Mouse (Mus musculus) urinary bladder, adult 18-20 months (tissue): ENCODE results near the gene Rps6ka2.
"Not testable (repeated sequence)": the region's sequence is repeated elsewhere in the genome, so short reads cannot be mapped to it uniquely, and the experiment has no call there.

Experiments
- DNase-seq, 2 experiments: peaks; one replicate each; pipeline ENCODE4 v3.0.0; 2022; ENCODE audit warnings: low spot score in 2 of 2, mixed read lengths in 2 of 2

Gene Rps6ka2

DNA sequence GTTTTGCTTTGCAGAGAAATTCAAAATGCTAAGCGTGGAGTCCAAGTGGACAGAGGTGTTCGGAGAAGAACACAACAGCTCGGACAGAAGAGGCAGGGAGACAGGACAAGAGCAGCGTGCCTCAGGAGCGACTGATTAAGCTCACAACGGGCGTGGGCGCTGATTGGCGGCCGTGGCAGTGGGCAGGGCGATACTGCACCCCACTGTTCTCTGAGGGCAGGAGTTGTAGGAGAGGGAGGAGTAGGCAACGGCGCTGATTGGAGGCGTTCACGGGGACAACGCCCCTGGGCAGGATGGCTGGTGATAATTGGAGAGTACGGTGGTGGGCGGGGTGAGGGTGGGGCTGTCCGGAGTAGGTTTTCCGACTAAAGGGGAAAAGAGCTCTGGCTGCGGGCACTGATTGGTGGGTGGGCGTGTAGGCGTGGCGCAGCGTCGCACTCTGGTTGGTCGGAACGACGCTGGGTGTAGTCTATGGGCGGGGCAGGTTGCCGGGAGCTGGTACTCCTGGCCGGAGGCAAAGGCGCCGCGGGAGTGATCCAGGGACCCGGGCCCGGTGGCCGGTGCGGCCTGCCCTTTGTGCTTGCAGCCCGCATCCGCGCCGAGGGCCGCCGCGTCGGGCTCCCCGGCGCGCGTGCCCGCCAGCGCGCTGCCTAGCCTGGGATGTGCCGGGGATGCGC, at the start of gene Rps6ka2:
Gene Rps6ka2, plus strand, starts transcription at position 489 of the 677 bp plus-strand sequence.
- DNase-seq: peak; percentile 87 to 94

DNA sequence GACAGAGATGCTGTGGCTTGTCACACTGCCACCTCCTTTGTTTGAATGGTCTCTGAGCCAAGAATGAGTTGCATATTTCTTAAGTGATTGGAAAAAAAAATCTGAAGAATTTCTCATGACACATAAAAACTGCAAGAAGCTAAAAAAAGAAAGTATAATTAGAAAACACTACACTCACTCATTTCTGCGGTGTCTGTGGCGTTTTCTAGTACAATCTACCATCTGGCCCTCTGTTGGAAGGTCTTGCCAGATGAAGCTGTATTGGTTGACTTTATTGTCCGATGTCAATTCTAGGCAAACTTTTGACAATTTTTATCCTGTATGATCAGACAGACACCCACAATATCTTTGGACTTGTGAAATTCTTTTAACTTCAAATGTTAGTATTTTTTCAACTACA, 49.1 kb upstream of the Rps6ka2 start:
- DNase-seq: not testable (repeated sequence)

DNA sequence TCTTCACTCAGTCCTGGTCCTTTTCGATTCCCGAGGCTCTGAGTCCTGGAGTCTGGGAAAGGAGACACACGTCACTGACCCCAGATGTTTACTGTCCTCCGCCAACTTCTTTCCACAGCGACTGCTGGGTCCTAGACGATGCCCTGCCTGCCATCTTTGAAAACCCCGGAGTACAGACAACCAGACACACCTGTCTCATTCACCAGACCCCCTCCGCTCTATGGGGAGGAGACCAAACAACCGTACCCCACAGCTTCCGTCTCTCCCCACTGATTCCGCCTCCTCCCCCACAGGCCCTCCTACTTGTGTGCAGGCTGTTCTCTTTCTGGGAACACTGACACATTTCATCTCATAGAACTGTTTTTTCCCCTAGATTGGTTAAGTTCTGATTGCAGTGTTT, 47.4 kb upstream of the Rps6ka2 start:
- not testable (repeated sequence) for DNase-seq

DNA sequence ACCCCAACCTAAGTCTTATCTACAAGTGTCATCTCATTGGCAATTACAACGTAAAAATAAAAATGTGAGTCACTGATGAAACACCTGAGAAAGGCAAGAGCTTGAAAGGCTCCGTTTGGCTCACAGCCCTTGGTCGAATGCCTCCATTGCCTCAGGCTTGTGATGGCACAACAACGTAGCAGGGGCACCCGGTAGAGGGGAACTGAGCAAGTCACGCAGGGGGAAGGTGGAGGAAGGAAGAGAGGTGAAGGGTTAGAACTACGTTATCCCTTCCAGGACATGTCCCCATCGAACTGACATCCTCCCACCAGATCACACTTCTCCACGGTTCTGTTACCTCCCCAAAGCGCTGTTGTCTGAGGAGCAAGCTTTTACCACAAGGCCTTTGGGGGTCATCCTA, 43.4 kb upstream of the Rps6ka2 start:
- DNase-seq: not testable (repeated sequence)

DNA sequence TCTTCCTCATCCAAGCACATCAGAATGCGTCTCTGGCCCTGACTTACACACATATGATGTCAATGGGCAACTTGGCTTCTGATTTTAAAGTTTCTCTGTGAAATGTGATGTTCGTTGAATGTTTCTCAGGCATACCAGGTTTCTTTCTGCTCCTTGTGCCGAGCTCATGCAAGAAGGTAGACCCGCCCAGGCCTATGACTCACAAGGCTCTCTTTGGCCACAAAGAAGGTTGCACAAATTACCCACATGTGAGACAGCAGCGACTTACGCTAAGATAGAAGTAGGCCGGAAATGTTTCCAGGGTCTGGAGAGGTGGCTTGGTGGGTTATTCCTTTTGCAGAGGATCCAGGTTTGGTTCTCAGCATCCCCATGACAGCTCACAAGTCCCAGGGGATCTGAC, 35.9 kb upstream of the Rps6ka2 start:
- not testable (repeated sequence) for DNase-seq

DNA sequence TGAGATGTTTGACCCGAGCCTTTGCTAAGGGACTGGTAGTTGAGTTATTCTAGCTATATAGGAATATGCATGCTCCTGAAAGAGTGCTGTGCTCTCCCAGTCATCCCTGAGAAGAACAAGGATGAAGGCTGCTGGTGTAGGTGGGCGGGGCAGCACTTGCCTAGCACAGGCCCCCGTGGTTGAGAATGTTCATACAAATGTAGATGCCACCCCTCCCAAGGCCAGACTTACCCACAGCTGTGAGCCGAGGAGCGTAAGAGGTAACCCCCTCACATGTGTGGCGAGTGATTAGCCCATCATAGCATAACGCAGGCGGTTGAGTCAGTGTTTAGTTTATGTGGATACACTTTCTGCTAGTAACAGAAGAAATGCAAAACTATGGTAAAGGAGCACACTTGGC, 34.6 kb upstream of the Rps6ka2 start:
- not testable (repeated sequence) for DNase-seq

DNA sequence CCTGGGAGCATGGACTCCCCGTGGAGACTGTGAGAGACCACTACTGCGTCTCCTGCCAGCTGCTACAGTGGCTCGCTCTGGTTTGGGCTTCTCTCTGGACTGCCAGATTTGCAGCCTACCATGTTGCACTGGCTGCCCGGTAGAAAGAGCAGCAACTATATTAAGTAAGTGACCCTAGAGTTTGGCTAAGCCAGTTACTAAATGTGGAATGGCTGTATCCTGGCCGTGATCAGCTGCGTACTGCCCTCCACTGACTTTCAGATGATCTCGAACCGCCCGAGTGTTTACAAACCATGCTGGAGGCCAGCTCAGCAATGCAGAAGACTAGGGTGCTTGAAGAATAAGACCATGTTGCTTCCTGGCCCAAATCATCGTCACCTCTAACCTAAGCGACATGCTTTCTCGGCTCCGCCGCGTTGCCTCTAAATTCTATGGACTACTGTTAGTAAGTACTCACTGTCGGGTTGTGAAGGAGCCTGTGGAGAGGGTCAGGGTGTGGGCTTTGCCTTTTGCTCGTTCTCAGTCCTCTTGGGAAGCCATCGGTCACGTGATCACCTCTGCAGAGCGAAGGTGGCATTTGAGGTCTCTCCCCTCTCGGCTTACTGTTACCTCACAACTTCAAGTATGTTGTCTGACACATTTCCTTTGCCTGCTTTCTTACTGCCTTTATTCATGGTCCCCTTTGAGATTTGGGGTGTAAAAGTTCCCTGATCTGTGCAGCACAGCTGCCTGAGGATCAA, 31.6 kb upstream of the Rps6ka2 start:
- DNase-seq: no peak

DNA sequence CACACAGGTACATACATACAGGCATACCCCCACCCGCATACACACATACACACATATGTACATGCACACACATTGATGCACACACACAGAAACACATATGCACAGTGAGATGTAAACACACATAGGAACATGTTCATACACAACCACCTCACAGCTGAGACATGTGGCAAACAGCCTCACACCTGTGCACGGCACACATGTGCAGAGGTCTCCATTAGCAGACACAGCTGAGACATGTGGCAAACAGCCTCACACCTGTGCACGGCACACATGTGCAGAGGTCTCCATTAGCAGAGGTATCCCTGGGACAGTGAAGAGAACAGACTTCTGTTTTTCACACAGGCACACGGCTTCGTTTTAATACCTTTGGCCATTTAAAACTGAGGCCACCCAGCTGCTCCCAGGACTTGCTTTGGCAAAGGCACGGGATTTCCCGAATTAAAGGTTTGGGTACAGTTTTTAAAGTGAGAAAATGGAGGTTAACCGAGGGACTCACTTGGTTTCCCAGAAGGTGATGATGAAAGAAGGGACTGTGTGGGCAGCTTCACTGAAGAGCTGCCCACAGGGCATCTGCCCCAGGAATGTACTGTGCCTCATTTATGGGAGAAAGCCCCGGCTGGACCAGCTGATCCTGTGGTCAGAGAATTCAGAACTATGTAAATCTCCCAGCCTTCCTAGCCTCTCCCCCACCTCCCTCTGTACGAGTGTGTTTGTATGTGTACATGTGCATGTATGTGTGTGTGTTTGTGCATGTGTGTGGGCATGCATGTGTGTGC, 29.3 kb upstream of the Rps6ka2 start:
- no peak for DNase-seq

DNA sequence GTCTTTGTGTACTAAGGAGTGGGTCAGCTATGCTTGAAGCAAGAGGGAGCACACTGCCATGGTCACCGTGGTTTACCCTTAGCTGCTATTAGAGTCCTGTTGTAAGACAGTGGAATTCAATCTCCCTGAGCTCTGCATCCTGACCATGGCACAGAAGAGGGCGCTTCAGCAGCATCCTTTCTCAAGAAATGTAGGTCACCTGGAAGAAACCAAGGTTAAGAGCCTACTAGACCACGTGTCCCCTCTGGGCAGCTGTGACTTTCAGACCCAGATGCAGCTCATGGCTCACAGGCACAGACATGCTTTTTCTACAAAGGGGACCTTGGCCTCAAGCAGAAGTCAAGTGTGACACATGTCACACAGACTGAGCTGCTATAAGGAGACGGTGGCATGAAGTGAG, 27.5 kb upstream of the Rps6ka2 start:
- DNase-seq: no peak

DNA sequence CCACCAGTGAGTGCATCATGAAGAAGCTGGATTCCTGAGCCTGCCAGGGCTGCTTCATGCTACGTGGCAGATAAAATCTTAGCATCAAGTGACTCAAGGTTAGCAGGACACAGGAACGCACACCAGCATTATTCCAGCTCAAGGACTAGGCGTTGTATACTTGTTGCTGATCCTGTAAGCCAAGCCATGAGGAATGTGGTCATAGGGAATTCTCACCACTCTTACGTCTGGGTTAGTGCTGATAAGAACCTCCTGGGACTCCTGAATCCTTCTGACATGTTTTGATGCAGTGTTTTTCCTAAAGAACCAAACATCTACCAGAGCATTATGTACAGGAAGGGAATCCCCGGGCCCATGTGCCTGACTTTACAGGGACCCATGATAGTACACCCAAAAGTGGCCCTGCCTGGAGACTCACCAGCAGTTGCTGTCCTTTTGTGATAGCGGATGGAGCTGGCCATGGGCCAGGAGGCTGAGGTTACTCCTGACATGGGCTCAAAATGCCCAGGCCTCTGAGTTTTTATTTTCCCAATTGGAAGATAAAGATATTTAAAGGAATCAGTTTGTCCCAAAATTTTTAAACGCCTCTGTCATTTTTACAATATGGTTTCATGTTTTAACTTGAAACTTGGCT, 25.9 kb upstream of the Rps6ka2 start:
- no peak for DNase-seq

DNA sequence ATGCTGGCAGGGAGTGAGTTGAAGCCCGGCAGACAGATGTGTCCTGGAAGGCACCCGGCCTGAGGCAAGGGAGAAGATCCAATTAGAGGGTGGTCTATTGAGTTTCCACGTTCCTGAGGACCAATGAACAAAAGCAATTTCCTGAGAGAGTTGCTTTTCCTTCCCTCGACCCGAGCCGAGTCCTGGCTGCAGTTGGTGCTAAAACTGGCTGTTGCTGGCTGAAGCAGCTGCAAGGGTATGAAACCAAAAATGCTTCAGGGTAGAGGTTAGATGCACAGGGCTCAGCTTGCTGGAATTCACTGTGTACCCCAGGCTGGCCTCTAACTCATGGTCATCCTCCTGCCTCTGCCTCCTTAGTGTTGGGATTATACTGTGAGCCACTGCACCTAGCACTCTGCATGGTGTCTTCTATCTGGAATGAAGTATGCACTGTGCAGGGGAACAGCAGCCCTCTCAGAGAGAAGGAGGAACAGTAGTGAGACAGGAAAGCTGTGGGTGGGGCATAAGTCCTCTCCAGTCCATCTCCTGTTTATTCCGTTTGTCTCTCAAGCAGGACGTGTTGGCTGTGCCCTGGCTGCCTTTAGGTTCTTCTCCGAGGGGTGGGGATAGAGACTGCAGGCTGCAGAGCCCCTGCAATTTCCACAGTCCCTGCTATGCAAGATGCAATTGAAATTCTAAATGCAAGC, 24.4 kb upstream of the Rps6ka2 start:
- no peak for DNase-seq

DNA sequence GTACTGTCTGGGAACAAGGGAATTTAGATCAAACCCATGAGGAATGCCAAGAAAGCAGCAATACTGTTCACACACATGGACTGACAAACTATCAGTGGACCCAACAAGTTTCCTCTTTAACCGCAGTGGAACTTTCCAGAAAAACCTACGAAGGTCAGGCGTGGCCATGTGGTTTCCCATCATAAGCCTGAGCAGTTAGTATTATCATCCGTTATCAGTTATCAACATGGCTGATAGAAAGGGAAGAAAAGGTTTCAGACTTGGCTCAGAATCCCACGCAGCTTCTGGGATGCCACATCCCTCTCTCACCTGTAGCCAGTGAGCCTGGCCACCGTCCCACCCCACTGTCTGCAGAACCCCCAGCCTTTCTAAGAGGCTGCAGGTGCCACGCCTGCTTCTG, 23.4 kb upstream of the Rps6ka2 start:
- DNase-seq: no peak

DNA sequence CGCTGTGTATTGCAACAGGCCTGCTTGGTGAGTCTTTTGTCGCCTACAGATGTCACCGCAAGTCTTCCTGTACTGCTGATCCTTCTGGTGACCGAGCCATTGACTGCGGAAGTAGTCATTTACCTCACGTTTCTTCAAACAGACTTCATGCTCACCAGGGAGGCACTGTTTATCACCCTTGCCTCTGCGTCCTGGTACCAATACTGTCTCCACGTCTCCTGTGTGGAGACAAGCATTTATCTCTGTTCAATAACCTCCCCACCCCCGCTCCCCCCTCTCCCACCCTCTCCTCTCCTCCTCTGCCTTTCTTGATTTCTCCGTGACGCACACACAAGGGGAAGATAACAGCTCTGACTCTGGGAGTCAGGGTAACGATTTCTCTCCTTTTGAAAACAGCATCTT, 22.0 kb upstream of the Rps6ka2 start:
- DNase-seq: no peak

DNA sequence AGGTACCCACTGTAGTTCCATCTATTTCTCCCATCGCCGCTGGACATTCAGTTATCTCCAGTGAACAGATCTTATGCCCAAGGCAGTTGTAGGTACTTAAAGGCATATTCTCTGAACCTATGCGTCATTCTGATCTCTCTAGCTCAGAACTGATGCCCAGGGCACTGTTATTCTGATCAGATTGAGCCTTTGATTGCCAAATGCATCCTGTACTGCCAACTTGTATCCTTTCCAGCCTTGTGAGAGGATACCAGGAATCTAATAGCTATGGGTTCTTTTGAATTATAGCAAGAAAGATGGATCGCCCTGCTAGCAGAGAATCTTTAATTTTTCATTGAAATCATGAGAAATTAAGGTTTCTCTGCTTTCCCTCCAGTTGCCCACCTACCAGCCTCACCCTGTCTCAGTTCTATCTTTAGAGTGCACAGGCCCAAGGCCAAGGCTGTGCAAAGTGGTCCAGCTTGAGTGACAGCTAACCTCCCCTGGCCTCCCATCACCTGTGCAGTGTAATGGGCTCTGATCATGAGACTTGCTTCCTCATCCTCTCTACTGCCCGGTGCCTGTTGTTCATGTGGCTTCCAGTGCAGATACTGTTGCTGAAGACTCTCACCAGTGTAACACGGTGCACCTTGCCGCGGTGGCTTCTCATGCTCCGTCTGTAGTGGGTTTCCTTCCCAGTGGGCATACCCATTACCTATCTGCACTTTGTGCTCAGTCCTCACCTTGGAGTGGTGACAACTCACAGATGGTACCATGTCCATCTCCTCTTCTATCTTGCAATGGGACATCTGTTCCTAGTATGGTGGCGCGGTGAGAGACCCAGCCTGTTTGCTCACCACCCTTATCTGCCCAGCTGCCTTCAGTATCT, 20.4 kb upstream of the Rps6ka2 start:
- no peak for DNase-seq

DNA sequence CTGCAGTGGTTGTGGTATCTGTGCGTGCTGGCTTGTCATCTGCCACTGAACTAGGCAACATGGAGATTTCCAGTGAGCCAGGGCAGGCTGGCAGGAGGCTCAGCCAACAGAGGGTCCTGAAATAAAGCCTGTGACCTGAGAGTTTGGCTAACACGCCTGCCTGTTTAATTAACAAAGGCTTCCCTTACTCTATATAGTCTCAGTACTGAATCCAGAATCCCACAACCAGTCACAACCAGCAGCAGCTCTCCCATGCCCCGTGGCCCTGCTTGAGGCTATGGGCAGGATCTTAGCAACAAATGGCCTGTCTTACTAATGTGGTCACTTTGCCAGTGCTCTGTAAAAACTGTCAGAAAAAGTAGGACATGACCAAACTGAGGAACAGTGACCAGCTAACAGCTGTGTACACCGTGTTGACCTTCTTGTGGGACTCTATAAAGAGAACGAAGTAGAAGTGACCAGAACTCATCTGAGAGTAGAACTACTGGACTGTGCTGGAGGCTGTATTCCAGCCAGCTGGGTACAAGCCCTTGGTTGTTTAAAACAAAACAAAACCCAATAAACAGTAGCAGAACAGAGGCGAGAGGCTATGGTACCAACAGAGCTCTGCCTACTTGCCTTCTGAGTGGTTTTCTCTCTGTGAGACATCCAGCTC, 18.3 kb upstream of the Rps6ka2 start:
- DNase-seq: no peak

DNA sequence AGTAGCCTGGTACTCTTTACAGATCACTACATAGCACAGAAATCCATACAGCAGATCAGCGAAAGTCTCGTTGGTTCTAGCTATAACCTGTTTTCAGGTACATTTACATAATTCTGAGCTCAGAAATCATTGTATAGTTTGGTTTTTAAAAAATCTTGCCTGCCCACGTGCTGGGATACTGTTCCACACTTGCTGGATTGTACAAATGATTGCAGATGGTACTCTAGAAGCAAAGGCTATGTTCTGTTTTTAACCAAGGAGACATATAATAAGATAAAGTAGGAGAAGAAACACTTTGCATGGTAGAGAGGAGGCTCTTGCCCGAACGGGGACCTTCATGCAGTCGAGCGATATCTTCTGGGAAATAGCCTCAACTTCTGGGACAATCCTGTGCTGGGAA, 17.3 kb upstream of the Rps6ka2 start:
- no peak for DNase-seq

DNA sequence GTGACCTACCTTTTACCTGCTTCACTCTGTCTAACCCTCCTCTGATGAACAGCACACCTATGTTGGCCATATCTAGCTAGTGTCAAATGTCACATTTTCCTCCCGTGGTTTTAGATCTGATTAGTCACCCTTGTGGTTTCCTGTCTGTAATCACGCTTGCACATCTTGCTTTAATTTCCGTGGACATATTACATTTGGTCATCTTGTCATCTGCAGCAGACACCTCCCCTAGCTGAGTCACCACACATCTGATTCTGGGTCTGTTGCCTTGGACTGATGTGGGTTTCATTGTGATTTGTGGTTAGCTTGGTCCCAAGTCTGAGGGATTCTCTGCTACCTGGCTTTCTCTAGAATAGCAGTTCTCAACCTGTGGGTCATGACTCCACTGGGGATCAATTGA, 6.0 kb upstream of the Rps6ka2 start:
- no peak for DNase-seq

DNA sequence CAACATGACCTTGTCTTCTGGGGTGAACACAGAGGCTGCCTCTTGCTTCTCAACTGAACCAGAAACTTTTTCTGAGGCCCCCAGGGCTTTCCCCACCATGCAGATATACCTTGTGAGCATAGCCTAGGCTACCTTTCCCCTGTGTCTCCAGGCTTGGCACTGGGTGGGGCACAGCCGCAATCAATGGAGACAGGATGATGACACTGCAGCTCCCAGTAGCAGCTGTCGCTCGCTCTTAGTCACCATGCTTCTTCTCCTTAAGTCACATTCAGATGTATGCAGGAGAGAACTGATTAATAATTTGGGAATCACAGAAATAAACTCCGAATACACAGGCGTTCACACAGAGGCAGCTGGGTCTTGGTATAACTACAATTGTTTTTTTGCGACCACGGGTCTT, 4.4 kb upstream of the Rps6ka2 start:
- DNase-seq: no peak

DNA sequence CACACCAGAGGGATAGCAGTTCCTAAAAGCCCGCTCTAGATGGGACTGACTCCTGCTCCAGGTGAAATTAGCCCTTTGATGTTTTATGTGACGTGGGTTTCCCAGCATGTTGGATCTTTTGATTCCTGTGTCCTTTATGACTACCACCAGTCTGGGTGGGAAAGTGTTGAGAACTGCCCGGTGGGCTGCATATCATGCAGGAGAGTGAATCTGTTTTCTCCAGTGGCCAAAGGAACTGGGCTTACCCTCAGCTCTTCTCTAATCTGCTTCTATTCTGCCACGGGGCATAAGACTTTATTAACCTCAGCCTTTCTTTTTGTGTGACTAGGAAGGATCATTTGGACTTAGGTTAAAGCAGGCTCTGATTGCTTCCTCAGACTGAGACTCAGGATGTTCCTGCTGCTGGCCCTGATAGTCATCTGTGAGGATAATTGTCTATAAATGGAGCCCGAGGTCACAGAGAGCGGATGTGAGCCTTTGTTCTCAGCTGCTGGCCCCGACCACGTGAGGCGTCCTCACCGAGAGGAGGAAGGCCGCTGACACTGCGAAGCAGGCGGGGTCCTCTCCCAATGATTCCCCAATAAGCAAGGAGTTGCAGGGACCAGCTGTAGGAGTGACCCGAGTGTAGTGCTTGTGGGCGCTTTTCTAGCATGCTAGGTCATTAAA, 821 bp upstream of the Rps6ka2 start:
- peak in 1 of 2 experiments; percentile 18 for DNase-seq
